Mouse (Mus musculus) liver, embryonic 14.5 days (tissue): ENCODE data around the gene Mctp2. TPM values are rescaled to one million over a fixed set of nuclear protein-coding genes. Genes with fewer than 3 reads are reported as not detected.

Experiments
- ATAC-seq: fragments of 200-750 bp; cut with Nextera tagmentation; 2 replicates; pipeline ENCODE4 v1.8.0; 2017; ENCODE audit warnings: moderate number of reproducible peaks, mild to moderate bottlenecking, moderate library complexity; ENCODE audit not compliant: insufficient read depth
- DNase-seq, 3 experiments: peaks; one replicate each; pipeline ENCODE4 v3.0.0-alpha.2; 2012 to 2013; ENCODE audit warnings: low read depth in 3 of 3, low spot score in 3 of 3
- H3K27ac ChIP-seq: fragments of 300-500 bp; sonication (generic); 2 replicates; pipeline ENCODE4 v1.5.1; 2014; ENCODE audit warnings: moderate library complexity, mild to moderate bottlenecking, control low read depth, inconsistent platforms
- H3K27me3 ChIP-seq: fragments of 300-500 bp; sonication (generic); 2 replicates; pipeline ENCODE4 v1.6.1; 2014; ENCODE audit warnings: mild to moderate bottlenecking, low read length, moderate library complexity; ENCODE audit not compliant: control insufficient read depth, insufficient read depth
- H3K36me3 ChIP-seq: fragments of 300-500 bp; sonication (generic); replicated peaks from 2 replicates; pipeline ENCODE4 v1.6.1; 2014; ENCODE audit warnings: low read depth; ENCODE audit not compliant: control insufficient read depth, insufficient read depth
- H3K4me1 ChIP-seq, 2 experiments: fragments of 200-500 bp in 1 of 2; fragments of 300-500 bp in 1 of 2; sonication (generic) in 1 of 2; replicated peaks; 2 replicates each; pipeline ENCODE4 v1.6.1; 2012 to 2014; ENCODE audit warnings: antibody characterized with exemption in 1 of 2, inconsistent platforms in 1 of 2, low read length in 1 of 2; ENCODE audit not compliant: control insufficient read depth in 2 of 2, insufficient read depth in 2 of 2
- H3K4me2 ChIP-seq: fragments of 300-500 bp; sonication (generic); 2 replicates; pipeline ENCODE4 v1.6.1; 2014; ENCODE audit warnings: low read depth, mild to moderate bottlenecking, control low read depth, moderate library complexity
- H3K4me3 ChIP-seq, 2 experiments: fragments of 200-500 bp in 1 of 2; fragments of 300-500 bp in 1 of 2; sonication (generic) in 1 of 2; 2 replicates each; pipeline ENCODE4 v1.5.1; 2012 to 2014; ENCODE audit warnings: low read depth in 2 of 2, low read length in 2 of 2, mild to moderate bottlenecking in 2 of 2, control low read depth in 1 of 2, inconsistent platforms in 1 of 2, moderate library complexity in 1 of 2; ENCODE audit not compliant: insufficient read depth in 1 of 2
- H3K9ac ChIP-seq: fragments of 300-500 bp; sonication (generic); replicated peaks from 2 replicates; pipeline ENCODE4 v1.6.1; 2014; ENCODE audit warnings: mild to moderate bottlenecking, control low read depth, moderate library complexity
- H3K9me3 ChIP-seq: fragments of 300-500 bp; sonication (generic); 2 replicates; pipeline ENCODE4 v1.6.1; 2016; ENCODE audit warnings: low read length, mixed read lengths; ENCODE audit not compliant: control insufficient read depth
- CTCF ChIP-seq: IDR thresholded peaks from 2 replicates; pipeline ENCODE4 v1.5.1; 2016; ENCODE audit warnings: antibody characterized with exemption, low read depth, control low read depth
- EP300 ChIP-seq: IDR thresholded peaks from 2 replicates; pipeline ENCODE4 v1.6.1; 2016; ENCODE audit warnings: antibody characterized with exemption, low read depth
- WGBS: fragments of 180-500 bp; shearing (Covaris S2); extraction: QIAGEN DNeasy Blood & Tissue Kit; methylation state at CpG from one replicate; pipeline ENCODE4 v1.1.7; 2014; ENCODE audit not compliant: insufficient replicate concordance; 5-methylcytosine and 5-hydroxymethylcytosine counted together
- polyA plus RNA-seq, 2 experiments: library from polyadenylated mRNA; depleted of rRNA in 1 of 2; stranded (reverse) in 1 of 2; unstranded in 1 of 2; fragments of >200 nt; fragmentation: Nextera tagmentation in 1 of 2; extraction: Ambion mirVana in 1 of 2; gene quantifications; 2 replicates each; pipeline versions ENCODE4 v1.2.1 to v1.2.3; 2012 to 2014

Mctp2 gene
- polyA plus RNA-seq, 2 experiments, result 0.13 to 0.20 TPM

DNA sequence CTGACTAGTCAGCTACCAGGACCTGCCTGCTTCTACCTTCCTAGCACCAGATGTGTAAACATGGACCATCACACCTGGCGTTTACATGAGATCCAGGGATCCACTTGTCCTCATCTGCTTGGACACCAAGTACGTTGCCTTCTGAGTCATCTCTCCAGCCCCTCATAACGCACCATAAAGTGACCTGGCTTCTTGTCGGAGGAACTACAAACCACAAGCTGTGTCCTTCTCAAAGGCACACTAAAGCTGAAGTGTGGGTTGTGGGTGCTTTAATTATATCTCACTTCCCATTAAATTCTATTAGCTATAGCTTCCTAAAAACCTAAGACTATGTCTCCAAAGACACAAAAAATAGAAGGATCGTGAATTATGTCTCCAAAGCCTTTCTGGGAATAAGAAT, 9.4 kb downstream of the Mctp2 start:
- WGBS, result 33% methylated on average over 5 of the region's 5 CpGs
- DNase-seq, result no peak
- ATAC-seq, result no peak

DNA sequence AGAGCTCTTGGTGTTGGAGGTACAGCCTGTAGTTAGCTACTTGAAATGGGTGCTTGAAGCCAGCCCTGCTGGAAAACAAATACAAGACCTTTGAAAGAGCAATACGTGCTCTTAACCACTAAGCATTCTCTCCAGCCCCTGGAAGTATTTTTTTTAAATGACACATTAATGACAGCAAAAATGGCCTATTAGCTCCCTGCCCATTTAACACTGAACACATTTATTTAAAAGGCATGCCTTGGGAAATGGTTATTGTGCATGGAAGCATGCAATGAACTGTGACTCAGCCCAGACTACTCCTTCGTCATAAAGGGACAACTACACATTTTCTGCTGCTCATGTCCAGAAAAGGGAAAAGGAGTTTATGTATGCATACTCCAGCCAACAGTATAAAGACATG, 10.2 kb downstream of the Mctp2 start:
- Histone ChIP-seq H3K4me2 (no peak overlapping the region), H3K36me3 (no peaks in the 10 kb centered on the region), H3K9me3 (no peaks in the 10 kb centered on the region), H3K4me1 (no peaks in the 10 kb centered on the region), H3K27me3 (no peaks in the 10 kb centered on the region), H3K4me3 (no peak overlapping the region), H3K27ac (no peak overlapping the region), H3K9ac (no peak overlapping the region)
- no peak for TF ChIP-seq EP300
- no peak for TF ChIP-seq CTCF
- 61% methylated on average over 2 of the region's 2 CpGs for WGBS
- DNase-seq (no peak), ATAC-seq (no peak)

More for the DNA sequence above, 9.4 kb downstream of the Mctp2 start:
- no peak overlapping the region for H3K27ac ChIP-seq
- no peak overlapping the region for H3K4me3 ChIP-seq
- H3K4me2 ChIP-seq, result no peak overlapping the region
- no peak overlapping the region for H3K9ac ChIP-seq
- H3K9me3 ChIP-seq, result no peaks in the 10 kb centered on the region
- no peak for TF ChIP-seq CTCF
- TF ChIP-seq EP300, result no peak
- no peaks in the 10 kb centered on the region for H3K36me3 ChIP-seq
- H3K27me3 ChIP-seq, result no peaks in the 10 kb centered on the region
- H3K4me1 ChIP-seq, result no peaks in the 10 kb centered on the region

DNA sequence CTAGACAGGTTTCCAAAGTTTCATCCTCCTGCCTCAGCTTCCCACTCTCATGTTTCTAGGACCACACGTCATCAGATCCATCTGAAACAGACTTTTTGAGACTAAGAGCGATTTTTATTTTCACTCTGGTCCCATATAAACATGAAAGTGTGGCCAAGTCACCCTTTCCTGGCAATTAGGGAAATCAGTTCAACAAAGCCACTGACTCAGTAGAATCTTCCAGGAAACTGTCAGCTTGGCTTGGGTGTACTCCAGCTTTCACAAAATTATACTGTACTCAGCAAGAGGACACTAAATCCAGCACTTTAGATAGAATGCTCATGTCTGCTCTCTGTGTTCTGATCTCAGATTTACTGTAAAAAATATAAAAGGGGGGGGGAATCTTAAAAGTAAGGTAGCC, 11.5 kb downstream of the Mctp2 start:
- no peak for TF ChIP-seq EP300
- TF ChIP-seq CTCF, result no peak
- ATAC-seq, result no peak
- H3K27ac ChIP-seq, result no peak overlapping the region
- no peak overlapping the region for H3K4me2 ChIP-seq
- 41% methylated on average over 2 of the region's 2 CpGs for WGBS
- no peak overlapping the region for H3K4me3 ChIP-seq
- H3K36me3 ChIP-seq, result no peaks in the 10 kb centered on the region
- H3K4me1 ChIP-seq, result no peaks in the 10 kb centered on the region
- no peaks in the 10 kb centered on the region for H3K27me3 ChIP-seq
- no peak overlapping the region for H3K9ac ChIP-seq
- DNase-seq, result no peak
- no peaks in the 10 kb centered on the region for H3K9me3 ChIP-seq

DNA sequence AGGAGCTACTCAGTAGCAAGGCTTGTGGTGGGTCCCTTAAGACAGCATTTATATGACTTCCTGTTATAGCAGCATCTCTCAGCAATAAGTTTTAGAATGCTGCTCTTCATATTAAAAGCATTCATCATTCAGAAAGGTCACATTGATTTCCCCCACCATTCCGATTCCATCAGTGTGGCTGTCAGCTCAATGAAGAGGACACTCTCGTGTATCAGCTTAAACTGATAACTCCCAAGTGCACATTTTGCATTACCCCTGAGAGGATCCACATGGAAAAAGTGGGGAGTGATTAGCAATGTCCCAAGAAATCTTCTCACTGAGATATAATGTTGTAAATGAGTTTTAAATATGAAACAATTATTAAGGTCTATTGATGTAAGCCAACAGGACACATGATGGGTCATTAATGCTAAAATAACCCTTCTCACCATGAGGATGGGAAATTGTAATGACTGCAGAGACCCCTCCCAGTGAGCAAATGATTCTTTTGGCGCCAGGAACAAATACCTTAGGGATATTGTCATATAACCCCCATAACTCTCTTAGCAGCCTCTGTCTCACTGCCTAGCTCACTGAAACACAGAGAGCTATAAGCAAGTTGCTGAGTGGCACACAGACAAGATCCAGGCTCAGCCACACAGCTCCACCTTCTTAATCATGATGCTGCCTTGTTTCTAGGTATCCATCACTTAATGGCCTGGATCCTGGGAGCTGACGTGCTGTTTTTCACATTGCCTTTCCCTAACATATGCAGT, 12.4 kb downstream of the Mctp2 start:
- WGBS, result 53% methylated on average over 4 of the region's 4 CpGs
- Histone ChIP-seq H3K36me3 (no peaks in the 10 kb centered on the region), H3K9me3 (no peaks in the 10 kb centered on the region), H3K4me2 (no peak overlapping the region), H3K27me3 (no peaks in the 10 kb centered on the region), H3K9ac (no peak overlapping the region), H3K27ac (no peak overlapping the region), H3K4me3 (no peak overlapping the region), H3K4me1 (no peaks in the 10 kb centered on the region)
- no peak for DNase-seq
- TF ChIP-seq CTCF (no peak), EP300 (no peak)
- no peak for ATAC-seq

DNA sequence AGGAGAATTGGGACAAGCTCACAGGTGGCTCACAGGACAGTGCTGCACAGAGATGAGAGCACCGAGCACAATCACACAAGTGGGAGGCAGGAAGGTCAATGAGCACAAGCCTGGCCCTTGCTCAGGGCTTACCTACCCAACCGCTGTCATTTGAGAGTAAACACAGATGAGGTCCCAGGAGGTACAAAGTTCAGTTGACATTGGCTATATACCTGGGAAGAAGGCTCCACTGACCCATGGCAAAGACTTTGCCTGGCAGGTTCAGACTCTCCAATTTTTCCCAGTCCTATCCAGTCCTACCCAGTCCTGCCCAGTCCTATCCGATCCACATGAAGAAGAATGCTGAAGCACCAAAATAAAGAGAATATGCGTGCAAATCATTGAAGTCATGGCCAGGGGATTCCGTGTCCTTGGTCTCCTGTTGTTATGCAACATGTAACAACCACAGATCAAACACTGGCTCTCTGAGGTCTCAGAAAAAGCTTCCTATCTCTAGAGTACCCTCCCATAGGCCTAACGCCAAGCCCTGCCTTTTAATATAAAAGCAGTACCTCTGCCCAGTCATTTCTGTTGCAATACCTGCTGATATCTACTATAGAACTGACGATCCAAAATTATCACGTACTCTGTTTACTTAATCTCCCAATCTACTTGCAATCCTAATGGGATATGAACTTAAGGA, 14.0 kb downstream of the Mctp2 start:
- TF ChIP-seq CTCF (no peak), EP300 (no peak)
- DNase-seq (peak in 2 of 3 experiments; percentile 6 to 12), ATAC-seq (peak; percentile 77)
- Histone ChIP-seq H3K4me1 (no peaks in the 10 kb centered on the region), H3K27me3 (no peaks in the 10 kb centered on the region), H3K4me2 (no peak overlapping the region), H3K9me3 (no peaks in the 10 kb centered on the region), H3K36me3 (no peaks in the 10 kb centered on the region), H3K4me3 (no peak overlapping the region), H3K27ac (no peak overlapping the region), H3K9ac (no peak overlapping the region)
- WGBS, result 56% methylated on average over 8 of the region's 8 CpGs
